Mouse (Mus musculus) ES-Bruce4 (cell line): ENCODE results near the gene Cmbl.

Experiments used
- CTCF ChIP-seq: IDR thresholded peaks from one replicate; pipeline ENCODE4 v1.8.1; 2011; ENCODE audit warnings: low read depth, low read length
- EP300 ChIP-seq: IDR thresholded peaks from 2 replicates; pipeline ENCODE4 v1.6.1; 2011; ENCODE audit warnings: low read depth, low read length; ENCODE audit not compliant: insufficient read depth
- POLR2A ChIP-seq: IDR thresholded peaks from one replicate; pipeline ENCODE4 v1.8.1; 2011; ENCODE audit warnings: low read length; ENCODE audit not compliant: insufficient read depth

- no peak for TF ChIP-seq POLR2A
- TF ChIP-seq CTCF = no peak
- no peak for TF ChIP-seq EP300
Observed at GRCm38 (mm10) chr15:31540513-31540802, 24.7 kb upstream of the Cmbl start.
